ENCODE assay signal across 8 mouse cellular contexts in the genomic region with DNA sequence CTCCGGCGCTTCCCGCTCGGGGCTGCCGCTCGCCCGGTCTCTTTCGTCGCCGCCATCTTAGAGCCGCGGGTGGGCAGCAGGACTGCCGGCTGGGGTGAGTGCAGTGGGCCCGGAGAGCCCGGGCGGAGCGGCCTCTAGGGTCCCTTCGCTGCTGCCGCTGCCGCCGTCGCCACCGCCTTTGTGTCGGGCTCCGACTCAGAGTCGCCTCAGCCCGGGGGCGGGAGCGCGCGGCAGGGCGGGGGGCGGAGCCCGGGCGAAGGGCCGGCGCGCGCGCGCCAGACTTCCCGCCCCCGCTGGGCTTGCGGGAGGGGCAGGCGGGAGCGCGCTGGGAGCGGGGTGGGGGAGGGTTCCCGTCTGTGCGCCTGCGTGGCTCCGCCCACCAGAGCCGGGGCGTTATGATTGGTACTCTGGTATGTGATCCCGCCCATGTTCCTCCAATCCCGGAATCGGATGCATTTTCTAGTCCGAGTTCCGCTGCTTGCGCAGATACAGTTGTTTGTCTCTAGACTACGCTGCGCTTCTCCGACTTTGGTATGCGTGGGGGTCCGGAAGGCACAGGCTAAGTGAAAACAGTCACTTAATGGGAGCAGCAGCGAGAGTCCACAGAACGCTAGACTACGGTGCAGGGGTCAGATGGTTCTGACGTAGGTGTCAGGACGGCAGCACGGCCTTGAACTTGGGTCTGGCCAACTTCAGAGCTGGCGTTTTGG. TPM values are rescaled to one million over a fixed set of nuclear protein-coding genes. Genes with fewer than 3 reads are reported as not detected.
DNase-seq lines count a peak whose midpoint lies in the region; ATAC-seq and TF ChIP-seq lines count a peak whose summit lies in the region.

No protein-coding gene starts in this region.

- DNase-seq in MEL-GATA-1-ER (ENCODE audit: extremely low read depth, low read depth): peak; percentile 92
- DNase-seq in cerebellum, adult 8-10 months: peak; percentile 92
- peak; percentile 97 for DNase-seq in forelimb bud, embryonic 11.5 days (ENCODE audit: low read depth, low spot score)
- DNase-seq in layer of hippocampus, adult 8-10 months (ENCODE audit: low spot score in 2 of 2): peak; percentile 94 to 95
- peak; percentile 98 for DNase-seq in lung, embryonic 14.5 days
- peak; percentile 93 for DNase-seq in testis, postnatal 14 days (ENCODE audit: low spot score)

- no peaks in the 10 kb centered on the region for H3K27me3 ChIP-seq in lung, embryonic 14.5 days (ENCODE audit: insufficient read depth, low read length)

- H3K9ac ChIP-seq in lung, embryonic 14.5 days: peak overlapping the region; percentile 100

- no peak for TF ChIP-seq CTCF in lung, embryonic 14.5 days (IDR thresholded peaks at IDR 0.05; ENCODE audit: low read depth)

- peak overlapping the region; percentile 94 for H3K4me3 ChIP-seq in lung, embryonic 14.5 days (ENCODE audit: low read depth, low read length)

- peak overlapping the region; percentile 100 for H3K27ac ChIP-seq in lung, embryonic 14.5 days (ENCODE audit: low read depth)

- H3K36me3 ChIP-seq in lung, embryonic 14.5 days (ENCODE audit: insufficient read depth): peaks cover 29% of the 10 kb centered on the region

- WGBS in lung, embryonic 14.5 days: under 1% methylated on average over 56 of the region's 72 CpGs

- no peaks in the 10 kb centered on the region for H3K9me3 ChIP-seq in lung, embryonic 14.5 days (ENCODE audit: low read depth, low read length)

- peak; percentile 83 to 88 for ATAC-seq in hematopoietic stem cell, adult 5-6 weeks (replicated peaks in 1 of 2; ENCODE audit: insufficient read depth in 1 of 2, low FRiP score in 2 of 2, low TSS enrichment in 1 of 2, low read depth in 1 of 2, poor library complexity in 2 of 2, severe bottlenecking in 2 of 2)
- peak; percentile 85 for ATAC-seq in lung, embryonic 14.5 days (ENCODE audit: insufficient read depth)
- peak; percentile 76 for ATAC-seq in neutrophil, adult 5-6 weeks (ENCODE audit: extremely low read depth, insufficient number of reproducible peaks, low FRiP score, poor library complexity, severe bottlenecking)

- peak overlapping the region; percentile 90 for H3K4me2 ChIP-seq in lung, embryonic 14.5 days

- peaks cover 9% of the 10 kb centered on the region for H3K4me1 ChIP-seq in lung, embryonic 14.5 days (ENCODE audit: insufficient read depth)

RNA-seq across cellular contexts. Expression of a gene that starts 0.6 kb away (rescaled TPM):
- total RNA-seq in hematopoietic stem cell, adult 5-6 weeks (2017): 19.7 and 23.4 TPM in 2 replicates
- 10 to 100 TPM; 40.5 to 62.8 (median 49.0) TPM for total RNA-seq in layer of hippocampus, adult 8-10 months (2022)
- polyA plus RNA-seq in lung, embryonic 14.5 days (2014; fragmentation: Nextera tagmentation; extraction: Ambion mirVana): 76.9 and 83.0 TPM in 2 replicates
- total RNA-seq in neutrophil, adult 5-6 weeks (2017): 59.3 and 66.9 TPM in 2 replicates

RNA-seq across cellular contexts. Expression of a gene that starts 22.2 kb away (rescaled TPM):
- 0.55 and 0.56 TPM in 2 replicates for total RNA-seq in hematopoietic stem cell, adult 5-6 weeks (2017)
- 100 to 1,000 TPM in 2 of 4 experiments, 10 to 100 TPM in 2; 81.0 to 114 (median 96.0) TPM for total RNA-seq in layer of hippocampus, adult 8-10 months (2022)
- polyA plus RNA-seq in lung, embryonic 14.5 days (2014; fragmentation: Nextera tagmentation; extraction: Ambion mirVana): 122 and 126 TPM in 2 replicates
- total RNA-seq in neutrophil, adult 5-6 weeks (2017): 8.0 and 11.2 TPM in 2 replicates

RNA-seq across cellular contexts. Expression of a gene that starts 31.8 kb away (rescaled TPM):
- total RNA-seq in hematopoietic stem cell, adult 5-6 weeks (2017): 6.6 and 10.5 TPM in 2 replicates
- 10 to 100 TPM; 24.8 to 33.0 (median 29.0) TPM for total RNA-seq in layer of hippocampus, adult 8-10 months (2022)
- 14.8 and 15.8 TPM in 2 replicates for polyA plus RNA-seq in lung, embryonic 14.5 days (2014; fragmentation: Nextera tagmentation; extraction: Ambion mirVana)
- 28.2 and 30.4 TPM in 2 replicates for total RNA-seq in neutrophil, adult 5-6 weeks (2017)

RNA-seq across cellular contexts. Expression of a gene that starts 46.5 kb away (rescaled TPM):
- total RNA-seq in hematopoietic stem cell, adult 5-6 weeks (2017): 2.1 TPM in 1 of 2 replicates, not detected in the other
- total RNA-seq in layer of hippocampus, adult 8-10 months (2022): 1 to 10 TPM; 1.6 to 4.9 (median 3.6) TPM
- polyA plus RNA-seq in lung, embryonic 14.5 days (2014; fragmentation: Nextera tagmentation; extraction: Ambion mirVana): 6.3 and 6.6 TPM in 2 replicates
- 1.4 and 4.1 TPM in 2 replicates for total RNA-seq in neutrophil, adult 5-6 weeks (2017)

RNA-seq across cellular contexts. Expression of a gene that starts 47.0 kb away (rescaled TPM):
- total RNA-seq in hematopoietic stem cell, adult 5-6 weeks (2017): 53.0 and 74.2 TPM in 2 replicates
- 100 to 1,000 TPM in 3 of 4 experiments, 10 to 100 TPM in 1; 96.9 to 242 (median 147) TPM for total RNA-seq in layer of hippocampus, adult 8-10 months (2022)
- 114 and 125 TPM in 2 replicates for polyA plus RNA-seq in lung, embryonic 14.5 days (2014; fragmentation: Nextera tagmentation; extraction: Ambion mirVana)
- total RNA-seq in neutrophil, adult 5-6 weeks (2017): 314 and 340 TPM in 2 replicates

Comparison
In these comparisons a context has a peak if more than half of its experiments do, and no peak if none do; other contexts are left out.
1. Peak in every context shown above with its lines: DNase-seq, ATAC-seq, H3K4me3 ChIP-seq and H3K27ac ChIP-seq.